Mouse (Mus musculus) kidney, postnatal 0 days (tissue): ENCODE measurements around the gene Rpp14. TPM values are rescaled to one million over a fixed set of nuclear protein-coding genes. Genes with fewer than 3 reads are reported as not detected.
"Not testable (repeated sequence)": the region's sequence is repeated elsewhere in the genome, so short reads cannot be mapped to it uniquely, and the experiment has no call there.

Experiments used
- ATAC-seq: fragments of 200-750 bp; cut with Nextera tagmentation; replicated peaks from 2 replicates; pipeline ENCODE4 v1.8.0; 2017; ENCODE audit warnings: low read depth, moderate number of reproducible peaks, moderate TSS enrichment, moderate library complexity; ENCODE audit not compliant: low FRiP score
- DNase-seq: peaks from one replicate; pipeline ENCODE4 v3.0.0-alpha.2; 2016; ENCODE audit warnings: low spot score
- H3K27ac ChIP-seq: fragments of 300-500 bp; sonication (generic); 2 replicates; pipeline ENCODE4 v1.5.1; 2014; ENCODE audit warnings: mild to moderate bottlenecking
- H3K27me3 ChIP-seq: fragments of 300-500 bp; sonication (generic); 2 replicates; pipeline ENCODE4 v1.6.1; 2014; ENCODE audit warnings: low read length, mixed read lengths; ENCODE audit not compliant: insufficient read depth
- H3K36me3 ChIP-seq: fragments of 300-500 bp; sonication (generic); 2 replicates; pipeline ENCODE4 v1.6.1; 2014; ENCODE audit warnings: low read length, mixed read lengths; ENCODE audit not compliant: insufficient read depth
- H3K4me1 ChIP-seq: fragments of 300-500 bp; sonication (generic); replicated peaks from 2 replicates; pipeline ENCODE4 v1.6.1; 2014; ENCODE audit warnings: antibody characterized with exemption, low read length, mixed read lengths; ENCODE audit not compliant: insufficient read depth
- H3K4me2 ChIP-seq: fragments of 300-500 bp; sonication (generic); 2 replicates; pipeline ENCODE4 v1.6.1; 2014; ENCODE audit warnings: mild to moderate bottlenecking, low read length, moderate library complexity, mixed read lengths
- H3K4me3 ChIP-seq: fragments of 300-500 bp; sonication (generic); replicated peaks from 2 replicates; pipeline ENCODE4 v1.5.1; 2014; ENCODE audit warnings: low read depth, low read length
- H3K9ac ChIP-seq: fragments of 300-500 bp; sonication (generic); 2 replicates; pipeline ENCODE4 v1.6.1; 2014; ENCODE audit warnings: low read depth, low read length
- H3K9me3 ChIP-seq: fragments of 300-500 bp; sonication (generic); replicated peaks from 2 replicates; pipeline ENCODE4 v1.6.1; 2016; ENCODE audit warnings: low read length, inconsistent platforms, mixed read lengths
- CTCF ChIP-seq: IDR thresholded peaks from 2 replicates; pipeline ENCODE4 v1.5.1; 2016; ENCODE audit warnings: antibody characterized with exemption, low read depth, mild to moderate bottlenecking, moderate library complexity
- WGBS: fragments of 180-500 bp; shearing (Covaris S2); extraction: QIAGEN DNeasy Blood & Tissue Kit; methylation state at CpG from one replicate; pipeline ENCODE4 v1.1.7; 2014; 5-methylcytosine and 5-hydroxymethylcytosine counted together
- polyA plus RNA-seq: library from polyadenylated mRNA; unstranded; fragments of >200 nt; fragmentation: Nextera tagmentation; extraction: Ambion mirVana; gene quantifications from 2 replicates; pipeline ENCODE4 v1.2.1, GENCODE M21; 2015

Gene Rpp14
- polyA plus RNA-seq, 1 experiment from 2014 or later, result 58.9 TPM

DNA sequence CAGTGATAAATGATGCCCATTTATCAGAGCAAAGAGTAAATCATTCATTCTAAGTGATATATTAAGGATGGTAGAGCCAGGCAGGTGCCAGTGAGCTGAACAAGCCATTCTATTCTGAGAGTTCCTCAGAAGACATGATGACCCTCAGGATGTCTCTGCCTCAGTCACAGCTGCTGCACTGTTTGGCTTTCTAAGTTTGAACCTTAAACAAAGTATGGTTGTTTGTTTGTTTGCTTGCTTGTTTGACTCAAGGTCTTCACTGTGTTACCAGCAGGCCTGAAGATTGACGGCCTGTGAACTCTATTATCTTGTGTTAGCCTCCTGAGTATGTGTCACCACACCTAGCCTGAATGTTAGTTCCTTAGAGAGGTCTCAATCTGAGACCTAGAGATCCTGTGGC, 34.6 kb downstream of the Rpp14 start:
- no peak for ATAC-seq
- no peak overlapping the region for H3K27ac ChIP-seq

DNA sequence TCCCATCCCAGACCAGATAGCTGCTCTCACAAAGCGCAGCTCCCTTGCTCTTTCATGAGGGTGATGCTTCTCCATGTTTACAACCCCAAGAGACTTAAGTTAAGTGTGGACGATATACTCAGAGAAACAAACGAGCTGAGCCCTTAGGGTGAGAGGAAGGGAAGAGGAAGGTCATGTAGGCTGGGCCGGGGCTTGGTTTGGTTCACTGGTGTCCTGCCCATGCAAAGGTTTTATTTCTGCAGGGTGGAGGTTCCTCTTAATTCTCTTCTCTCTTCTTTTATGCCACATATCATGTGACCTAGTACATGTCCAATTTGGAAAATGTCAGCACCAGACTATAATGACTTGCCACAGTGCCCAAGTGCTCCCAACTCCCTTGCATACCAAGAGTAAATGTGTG, 35.6 kb downstream of the Rpp14 start:
- no peak overlapping the region for H3K27ac ChIP-seq
- H3K9me3 ChIP-seq, result no peaks in the 10 kb centered on the region
- no peak for ATAC-seq
- H3K27me3 ChIP-seq, result no peaks in the 10 kb centered on the region
- no peak overlapping the region for H3K9ac ChIP-seq
- no peak overlapping the region for H3K4me2 ChIP-seq
- WGBS, result 52% methylated on average over 4 of the region's 4 CpGs
- DNase-seq, result no peak
- no peak for TF ChIP-seq CTCF
- no peaks in the 10 kb centered on the region for H3K36me3 ChIP-seq
- no peaks in the 10 kb centered on the region for H3K4me1 ChIP-seq
- no peak overlapping the region for H3K4me3 ChIP-seq

More for the DNA sequence above, 34.6 kb downstream of the Rpp14 start:
- H3K36me3 ChIP-seq, result no peaks in the 10 kb centered on the region
- H3K4me3 ChIP-seq, result no peak overlapping the region
- H3K4me2 ChIP-seq, result no peak overlapping the region
- no peaks in the 10 kb centered on the region for H3K27me3 ChIP-seq
- H3K9me3 ChIP-seq, result no peaks in the 10 kb centered on the region
- H3K9ac ChIP-seq, result no peak overlapping the region
- DNase-seq, result no peak
- H3K4me1 ChIP-seq, result no peaks in the 10 kb centered on the region
- no peak for TF ChIP-seq CTCF
- WGBS, result 100% methylated on average over 1 of the region's 1 CpGs

DNA sequence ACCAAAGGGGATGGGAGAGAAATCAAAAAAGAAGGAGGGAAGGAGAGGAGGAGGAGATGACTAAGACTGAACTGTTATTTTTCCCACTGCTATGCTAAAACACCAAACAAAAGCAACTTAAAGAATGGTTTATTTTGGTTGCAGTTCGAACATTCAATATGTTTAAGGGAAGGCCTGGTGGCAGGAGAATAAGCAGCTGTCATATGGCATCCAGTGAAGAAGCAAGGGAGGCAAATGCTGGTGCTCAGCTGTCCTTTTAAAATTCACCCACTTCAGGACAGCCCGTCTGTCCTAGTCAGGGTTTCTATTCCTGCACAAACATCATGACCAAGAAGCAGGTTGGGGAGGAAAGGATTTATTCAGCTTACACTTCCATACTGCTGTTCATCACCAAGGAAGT, 37.2 kb downstream of the Rpp14 start:
- Histone ChIP-seq H3K4me2 (no peak overlapping the region), H3K4me1 (no peaks in the 10 kb centered on the region), H3K9ac (no peak overlapping the region), H3K36me3 (no peaks in the 10 kb centered on the region), H3K4me3 (no peak overlapping the region), H3K9me3 (no peaks in the 10 kb centered on the region), H3K27ac (no peak overlapping the region), H3K27me3 (no peaks in the 10 kb centered on the region)
- WGBS, result 77% methylated on average over 2 of the region's 2 CpGs
- ATAC-seq (no peak), DNase-seq (no peak)
- TF ChIP-seq CTCF, result no peak

DNA sequence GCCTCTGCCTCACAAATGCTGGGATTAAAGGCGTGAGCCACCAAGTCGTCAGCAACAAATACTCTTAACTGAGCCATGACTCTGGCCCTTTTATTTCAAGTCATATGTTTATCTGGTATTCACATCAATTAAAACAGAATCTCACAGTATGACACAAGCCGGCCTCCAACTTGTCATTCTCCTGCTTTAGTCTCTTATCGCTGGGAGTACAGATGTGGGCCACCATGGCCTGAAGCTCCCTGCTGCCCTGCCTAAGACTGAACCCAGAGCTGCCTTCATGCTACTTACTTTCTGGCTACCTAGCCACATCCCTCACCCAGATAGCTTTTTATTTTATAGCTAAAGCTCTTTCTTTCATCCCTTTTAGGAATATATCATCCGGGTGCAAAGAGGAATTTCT, 39.3 kb downstream of the Rpp14 start:
- ATAC-seq, result no peak
- WGBS, result 89% methylated on average over 5 of the region's 5 CpGs
- Histone ChIP-seq H3K36me3 (0 out of 2 replicates have a peak, but pooled peaks cover 6% of the 10 kb centered on the region), H3K4me1 (no peaks in the 10 kb centered on the region), H3K27me3 (no peaks in the 10 kb centered on the region), H3K27ac (no peak overlapping the region), H3K9ac (no peak overlapping the region), H3K4me2 (no peak overlapping the region), H3K4me3 (no peak overlapping the region), H3K9me3 (no peaks in the 10 kb centered on the region)
- no peak for DNase-seq
- no peak for TF ChIP-seq CTCF

DNA sequence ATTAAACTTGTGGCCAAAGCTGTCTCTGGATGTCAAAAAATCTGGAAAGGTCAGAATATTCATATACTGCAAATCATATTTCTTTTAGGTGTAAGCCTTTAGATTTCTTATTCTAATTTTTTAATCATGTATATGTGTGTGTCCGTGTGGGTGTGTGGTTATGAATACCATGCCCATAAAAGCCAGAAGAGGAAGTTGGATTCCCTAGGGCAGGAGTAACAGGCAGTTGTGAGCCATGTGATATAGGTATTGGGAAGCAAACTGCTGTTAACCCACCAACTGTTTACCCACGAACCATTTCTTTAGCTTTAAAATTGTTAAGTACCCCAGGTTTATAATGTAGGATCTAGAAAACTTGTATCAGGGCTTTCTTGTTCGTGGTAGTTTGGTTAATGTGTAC, 39.7 kb downstream of the Rpp14 start:
- no peak overlapping the region for H3K4me2 ChIP-seq
- DNase-seq (no peak), ATAC-seq (no peak)
- no peak overlapping the region for H3K27ac ChIP-seq
- no peak overlapping the region for H3K4me3 ChIP-seq
- WGBS, result 77% methylated on average over 3 of the region's 3 CpGs
- H3K9ac ChIP-seq, result no peak overlapping the region
- 0 out of 2 replicates have a peak, but pooled peaks cover 6% of the 10 kb centered on the region for H3K36me3 ChIP-seq
- no peaks in the 10 kb centered on the region for H3K27me3 ChIP-seq
- no peaks in the 10 kb centered on the region for H3K9me3 ChIP-seq
- H3K4me1 ChIP-seq, result no peaks in the 10 kb centered on the region
- no peak for TF ChIP-seq CTCF

DNA sequence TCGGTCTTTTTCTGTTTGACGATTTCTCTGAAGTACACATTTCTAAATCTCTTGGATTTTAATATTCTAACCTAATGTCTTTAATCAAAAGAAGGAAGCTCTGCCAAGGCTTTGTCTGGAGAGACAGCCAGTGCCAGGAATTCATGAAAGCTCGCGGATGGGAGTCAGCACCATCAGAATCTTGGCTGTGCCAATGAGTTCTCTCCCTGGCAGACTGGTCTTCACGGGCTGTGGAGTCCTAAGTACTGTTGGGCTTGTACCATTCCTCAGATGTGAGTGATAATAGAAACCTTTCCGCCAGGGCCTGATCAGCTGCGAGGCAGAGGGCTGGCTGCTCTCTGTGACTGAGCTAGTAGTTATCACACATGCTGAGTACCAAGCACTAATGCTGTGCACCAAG, 43.0 kb downstream of the Rpp14 start:
- Histone ChIP-seq H3K9ac (no peak overlapping the region), H3K27me3 (no peaks in the 10 kb centered on the region), H3K27ac (no peak overlapping the region), H3K4me2 (no peak overlapping the region), H3K4me3 (no peak overlapping the region), H3K4me1 (no peaks in the 10 kb centered on the region), H3K9me3 (no peaks in the 10 kb centered on the region), H3K36me3 (0 out of 2 replicates have a peak, but pooled peaks cover 6% of the 10 kb centered on the region)
- ATAC-seq (no peak), DNase-seq (no peak)
- no peak for TF ChIP-seq CTCF
- WGBS, result 90% methylated on average over 7 of the region's 7 CpGs

DNA sequence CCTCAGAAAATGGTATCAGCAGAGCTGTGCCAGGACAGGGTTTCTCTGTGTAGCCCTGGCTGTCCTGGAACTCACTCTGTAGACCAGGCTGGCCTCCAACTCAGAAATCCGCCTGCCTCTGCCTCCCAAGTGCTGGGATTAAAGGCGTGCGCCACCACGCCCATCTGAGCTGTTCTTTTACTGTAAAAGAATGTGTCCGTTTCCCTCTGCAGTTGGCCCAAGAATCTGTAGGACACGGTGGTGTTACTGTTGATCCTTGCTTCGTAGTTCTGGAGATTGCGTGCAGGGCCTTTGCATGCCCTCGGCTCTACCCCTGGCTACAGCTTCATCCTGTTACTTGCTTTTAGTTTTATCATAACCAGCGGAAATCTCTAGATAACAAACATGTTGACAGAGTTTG, 43.4 kb downstream of the Rpp14 start:
- whole genome bisulfite sequencing, result 92% methylated on average over 10 of the region's 10 CpGs
- not testable (repeated sequence) for H3K27me3 ChIP-seq, H3K9ac ChIP-seq, H3K4me1 ChIP-seq, H3K4me2 ChIP-seq, DNase-seq, ATAC-seq, H3K9me3 ChIP-seq, H3K4me3 ChIP-seq, H3K36me3 ChIP-seq, H3K27ac ChIP-seq
